Mouse (Mus musculus) small intestine, adult 2 months (tissue): ENCODE data around the gene Golga5. TPM values are rescaled to one million over a fixed set of nuclear protein-coding genes. Genes with fewer than 3 reads are reported as not detected.

Experiments used
- H3K27ac ChIP-seq: fragments of 200-500 bp; 2 replicates; pipeline ENCODE4 v1.5.1; 2012; ENCODE audit warnings: low read depth, low read length, control low read depth, inconsistent platforms; ENCODE audit not compliant: insufficient read depth
- H3K27me3 ChIP-seq: fragments of 200-500 bp; 2 replicates; pipeline ENCODE4 v1.6.1; 2012; ENCODE audit warnings: mild to moderate bottlenecking, moderate library complexity, low read length, inconsistent platforms; ENCODE audit not compliant: control insufficient read depth, insufficient read depth
- H3K36me3 ChIP-seq: fragments of 200-500 bp; 2 replicates; pipeline ENCODE4 v1.6.1; 2012; ENCODE audit warnings: mild to moderate bottlenecking, low read length, control low read depth, inconsistent platforms; ENCODE audit not compliant: control insufficient read depth, insufficient read depth
- H3K4me1 ChIP-seq: fragments of 200-500 bp; 2 replicates; pipeline ENCODE4 v1.6.1; 2012; ENCODE audit warnings: low read length, inconsistent platforms, mixed read lengths; ENCODE audit not compliant: control insufficient read depth, insufficient read depth, insufficient read length
- H3K4me3 ChIP-seq: fragments of 200-500 bp; 2 replicates; pipeline ENCODE4 v1.5.1; 2012; ENCODE audit warnings: low read depth, mild to moderate bottlenecking, control low read depth, inconsistent platforms, low read length, moderate library complexity
- CTCF ChIP-seq: fragments of 200-500 bp; IDR thresholded peaks from 2 replicates; pipeline ENCODE4 v1.5.1; 2012; ENCODE audit warnings: low read depth, mild to moderate bottlenecking, control low read depth, inconsistent platforms, low read length, moderate library complexity, mixed read lengths; ENCODE audit not compliant: insufficient replicate concordance, insufficient read length; ENCODE audit errors: extremely low read depth
- POLR2A ChIP-seq: fragments of 200-500 bp; IDR thresholded peaks from 2 replicates; pipeline ENCODE4 v1.6.1; 2012; ENCODE audit warnings: low read depth, mild to moderate bottlenecking, control low read depth, inconsistent platforms, low read length, moderate library complexity
- WGBS: fragments of 180-500 bp; shearing (Covaris S2); methylation state at CpG from one replicate; pipeline ENCODE4 v1.1.7; 2018; 5-methylcytosine and 5-hydroxymethylcytosine counted together
- polyA plus RNA-seq: library from polyadenylated mRNA; depleted of rRNA; stranded (reverse); fragments of >200 nt; gene quantifications from 2 replicates; pipeline ENCODE4 v1.2.3, GENCODE M21; 2012

Gene Golga5
- polyA plus RNA-seq, 1 experiment, result 7.8 TPM

GRCm38 (mm10) chr12:102424456-102424855 lies 44.5 kb upstream of the Golga5 start:
- WGBS, result 42% methylated on average over 2 of the region's 2 CpGs
- H3K27me3 ChIP-seq, result no peaks in the 10 kb centered on the region
- H3K4me1 ChIP-seq, result peaks cover 8% of the 10 kb centered on the region; the same call in 1 of the 2 replicates
- H3K27ac ChIP-seq, result no peak overlapping the region
- no peak for TF ChIP-seq POLR2A
- no peak for TF ChIP-seq CTCF
- no peak overlapping the region for H3K4me3 ChIP-seq
- peaks cover 4% of the 10 kb centered on the region; the same call in 1 of the 2 replicates for H3K36me3 ChIP-seq

GRCm38 (mm10) chr12:102425048-102425578 lies 43.8 kb upstream of the Golga5 start:
- Histone ChIP-seq H3K4me1 (peaks cover 3% of the 10 kb centered on the region; the same call in 1 of the 2 replicates), H3K27ac (no peak overlapping the region), H3K27me3 (no peaks in the 10 kb centered on the region), H3K4me3 (no peak overlapping the region), H3K36me3 (peaks cover 4% of the 10 kb centered on the region; the same call in 1 of the 2 replicates)
- TF ChIP-seq POLR2A (no peak), CTCF (no peak)
- WGBS, result 72% methylated on average over 4 of the region's 4 CpGs

GRCm38 (mm10) chr12:102426285-102426684 lies 42.6 kb upstream of the Golga5 start:
- peaks cover 2% of the 10 kb centered on the region; the same call in 1 of the 2 replicates for H3K4me1 ChIP-seq
- H3K27me3 ChIP-seq, result no peaks in the 10 kb centered on the region
- H3K27ac ChIP-seq, result peak overlapping the region; percentile 33; the same call in 1 of the 2 replicates
- WGBS, result 71% methylated on average over 7 of the region's 7 CpGs
- no peak overlapping the region for H3K4me3 ChIP-seq
- no peak for TF ChIP-seq POLR2A
- no peak for TF ChIP-seq CTCF
- peaks cover 4% of the 10 kb centered on the region; the same call in 1 of the 2 replicates for H3K36me3 ChIP-seq

- TF ChIP-seq CTCF (no peak), POLR2A (no peak)
- no peaks in the 10 kb centered on the region for H3K36me3 ChIP-seq
- H3K4me3 ChIP-seq, result no peak overlapping the region
- no peak overlapping the region for H3K27ac ChIP-seq
- WGBS, result 80% methylated on average over 5 of the region's 5 CpGs
- peaks cover 5% of the 10 kb centered on the region; the same call in 1 of the 2 replicates for H3K4me1 ChIP-seq
- no peaks in the 10 kb centered on the region for H3K27me3 ChIP-seq
These were observed 39.3 kb upstream of the Golga5 start for GRCm38 (mm10) chr12:102429656-102430055.

GRCm38 (mm10) chr12:102430228-102430627 lies 38.7 kb upstream of the Golga5 start:
- H3K36me3 ChIP-seq, result no peaks in the 10 kb centered on the region
- H3K4me3 ChIP-seq, result no peak overlapping the region
- no peaks in the 10 kb centered on the region for H3K27me3 ChIP-seq
- TF ChIP-seq CTCF (no peak), POLR2A (no peak)
- no peak overlapping the region for H3K27ac ChIP-seq
- H3K4me1 ChIP-seq, result peaks cover 5% of the 10 kb centered on the region; the same call in 1 of the 2 replicates
- 83% methylated on average over 4 of the region's 4 CpGs for WGBS

- Histone ChIP-seq H3K4me1 (peaks cover 3% of the 10 kb centered on the region; the same call in 1 of the 2 replicates), H3K27me3 (no peaks in the 10 kb centered on the region), H3K36me3 (no peaks in the 10 kb centered on the region), H3K4me3 (no peak overlapping the region), H3K27ac (no peak overlapping the region)
- WGBS, result 81% methylated on average over 12 of the region's 12 CpGs
- no peak for TF ChIP-seq POLR2A
- no peak for TF ChIP-seq CTCF
These were observed 36.7 kb upstream of the Golga5 start for GRCm38 (mm10) chr12:102432238-102432637.

- Histone ChIP-seq H3K27me3 (no peaks in the 10 kb centered on the region), H3K36me3 (no peaks in the 10 kb centered on the region), H3K4me1 (peaks cover 3% of the 10 kb centered on the region; the same call in 1 of the 2 replicates), H3K27ac (no peak overlapping the region; the same call in 1 of the 2 replicates), H3K4me3 (no peak overlapping the region)
- TF ChIP-seq CTCF, result no peak
- no peak for TF ChIP-seq POLR2A
- 63% methylated on average over 4 of the region's 4 CpGs for WGBS
These were observed 34.8 kb upstream of the Golga5 start for GRCm38 (mm10) chr12:102434107-102434506.
